Mouse (Mus musculus): ENCODE data around the gene Krt19.

Gene Krt19

GRCm38 (mm10) chr11:100148615-100149330, at the start of gene Krt19:
Gene Krt19, minus strand, starts transcription at chr11:100148665.
- DNase-seq: no peak

- DNase-seq: peak; percentile 9 to 21
Observed at GRCm38 (mm10) chr11:100192992-100193391, 44.5 kb upstream of the Krt19 start, which contains the start of gene Krt9. Gene Krt9, minus strand, starts transcription at chr11:100193246.

- no peak for DNase-seq
Observed at GRCm38 (mm10) chr11:100191820-100192219, 43.4 kb upstream of the Krt19 start.

GRCm38 (mm10) chr11:100186736-100187135, 38.3 kb upstream of the Krt19 start:
- no peak for DNase-seq

GRCm38 (mm10) chr11:100181725-100182124, 33.3 kb upstream of the Krt19 start:
- DNase-seq: no peak

GRCm38 (mm10) chr11:100179260-100179659, 30.8 kb upstream of the Krt19 start:
- DNase-seq: no peak

- DNase-seq: no peak
Observed at GRCm38 (mm10) chr11:100178307-100178706, 29.8 kb upstream of the Krt19 start.

GRCm38 (mm10) chr11:100176791-100177190, 28.3 kb upstream of the Krt19 start:
- no peak for DNase-seq

GRCm38 (mm10) chr11:100168765-100169762, 20.6 kb upstream of the Krt19 start:
- peak; percentile 86 to 87 for DNase-seq

GRCm38 (mm10) chr11:100168071-100168470, 19.6 kb upstream of the Krt19 start:
- peak; percentile 51 to 66 for DNase-seq

- no peak for DNase-seq
Observed at GRCm38 (mm10) chr11:100164392-100164791, 15.9 kb upstream of the Krt19 start.

- no peak for DNase-seq
Observed at GRCm38 (mm10) chr11:100157908-100158477, 9.5 kb upstream of the Krt19 start.

- DNase-seq: no peak
Observed at GRCm38 (mm10) chr11:100157331-100157730, 8.9 kb upstream of the Krt19 start.

- no peak for DNase-seq
Observed at GRCm38 (mm10) chr11:100155497-100156255, 7.2 kb upstream of the Krt19 start.

GRCm38 (mm10) chr11:100147566-100148353, 705 bp downstream of the Krt19 start:
- no peak for DNase-seq

GRCm38 (mm10) chr11:100145858-100146560, 2.5 kb downstream of the Krt19 start:
- DNase-seq: peak; percentile 44 to 49

- peak; percentile 51 to 69 for DNase-seq
Observed at GRCm38 (mm10) chr11:100145104-100145503, 3.4 kb downstream of the Krt19 start.

- no peak for DNase-seq
Observed at GRCm38 (mm10) chr11:100140966-100141365, 7.5 kb downstream of the Krt19 start.

GRCm38 (mm10) chr11:100139391-100139790, 9.1 kb downstream of the Krt19 start:
- no peak for DNase-seq

GRCm38 (mm10) chr11:100138809-100139208, 9.7 kb downstream of the Krt19 start:
- no peak for DNase-seq

- peak; percentile 44 to 56 for DNase-seq
Observed at GRCm38 (mm10) chr11:100137693-100138092, 10.8 kb downstream of the Krt19 start.
